In the genomic region with DNA sequence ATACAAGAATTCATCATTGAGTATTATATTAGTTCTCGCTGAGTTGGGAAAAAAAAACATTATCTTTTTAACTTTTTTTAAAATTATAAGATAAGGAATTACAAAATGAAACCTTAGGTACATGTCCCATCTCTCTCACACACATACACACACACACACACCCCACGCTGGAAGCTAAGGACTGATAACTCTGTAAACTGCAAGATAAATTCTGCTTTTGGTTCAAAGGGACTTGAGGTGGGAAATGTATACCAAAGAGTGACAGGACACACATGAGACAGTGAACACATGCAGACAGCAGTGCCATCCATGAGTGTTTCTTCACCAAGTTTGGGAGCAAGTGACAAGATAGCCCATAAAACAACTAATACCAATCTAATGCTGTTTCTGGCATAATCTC, we compare ENCODE assay signal across 30 mouse cellular contexts.
A peak's percentile ranks its signal among the peaks of the same experiment; 100 is the strongest.
DNase-seq lines count a peak whose midpoint lies in the region; ATAC-seq and TF ChIP-seq lines count a peak whose summit lies in the region.
"Had no signal": no experiment of that assay in that cellular context is flagged by ENCODE, and none has a peak within 500 bp of the region (broad histone marks: within the 10 kb centered on the region; RNA-seq: fewer than 3 reads in every experiment).

No protein-coding gene starts in this region.

- H3K9me3 ChIP-seq in liver, embryonic 14.5 days (ENCODE audit: control insufficient read depth, low read length), result no peaks in the 10 kb centered on the region
- H3K9me3 ChIP-seq: embryonic facial prominence, embryonic 10.5 days; embryonic facial prominence, embryonic 15.5 days; forebrain, embryonic 13.5 days; limb, embryonic 12.5 days; neural tube, embryonic 12.5 days had no signal

- 10% methylated on average over 2 of the region's 2 CpGs for WGBS in liver, embryonic 14.5 days (ENCODE audit: insufficient replicate concordance)
- 94% methylated on average over 2 of the region's 2 CpGs for WGBS in kidney, adult 2 months

- H3K27me3 ChIP-seq in liver, embryonic 14.5 days (ENCODE audit: control insufficient read depth, insufficient read depth, low read length), result no peaks in the 10 kb centered on the region
- H3K27me3 ChIP-seq in kidney, adult 2 months (replicated peaks; ENCODE audit: control insufficient read depth, insufficient read depth, low read length), result no peaks in the 10 kb centered on the region
- H3K27me3 ChIP-seq: embryonic facial prominence, embryonic 15.5 days; forebrain, embryonic 13.5 days; limb, embryonic 12.5 days; neural tube, embryonic 12.5 days had no signal

- ATAC-seq in erythroid progenitor cell, adult 5-6 weeks (replicated peaks; ENCODE audit: low FRiP score, poor library complexity, severe bottlenecking), result peak; percentile 56; the same call in 1 of the 2 replicates
- ATAC-seq in liver, embryonic 14.5 days (ENCODE audit: insufficient read depth), result peak; percentile 70
- ATAC-seq in megakaryocyte-erythroid progenitor cell, adult 5-6 weeks (replicated peaks; ENCODE audit: low FRiP score, low TSS enrichment, poor library complexity, severe bottlenecking), result 0 out of 2 replicates have a peak, but pooled peaks have one; percentile 34
- ATAC-seq: activated CD4-positive, CD25-positive, alpha-beta regulatory T cell, adult 4 months; forebrain, embryonic 13.5 days; hindbrain, embryonic 16.5 days; midbrain, embryonic 16.5 days had no signal

- H3K9ac ChIP-seq in liver, embryonic 14.5 days (replicated peaks), result no peak overlapping the region
- H3K9ac ChIP-seq: embryonic facial prominence, embryonic 15.5 days; forebrain, embryonic 13.5 days; limb, embryonic 12.5 days; neural tube, embryonic 12.5 days had no signal

- TF ChIP-seq POLR2A in kidney, adult 2 months (IDR thresholded peaks at IDR 0.05; ENCODE audit: low read depth, low read length), result no peak

- TF ChIP-seq EP300 in liver, embryonic 14.5 days (IDR thresholded peaks at IDR 0.05; ENCODE audit: low read depth), result peak; percentile 79

- no peak overlapping the region for H3K4me3 ChIP-seq in liver, embryonic 14.5 days (ENCODE audit: insufficient read depth in 1 of 2, low read depth in 2 of 2, low read length in 2 of 2)
- no peak overlapping the region for H3K4me3 ChIP-seq in kidney, adult 2 months (ENCODE audit: insufficient read depth, low read depth, low read length)
- H3K4me3 ChIP-seq: embryonic facial prominence, embryonic 10.5 days; embryonic facial prominence, embryonic 15.5 days; forebrain, embryonic 13.5 days; limb, embryonic 12.5 days; myocyte; neural tube, embryonic 12.5 days had no signal

- peaks cover 15 to 17% of the 10 kb centered on the region in 2 experiments for H3K4me1 ChIP-seq in liver, embryonic 14.5 days (replicated peaks; ENCODE audit: control insufficient read depth in 2 of 2, insufficient read depth in 2 of 2, low read length in 1 of 2)
- H3K4me1 ChIP-seq in kidney, adult 2 months (ENCODE audit: control insufficient read depth, insufficient read depth, low read length), result no peaks in the 10 kb centered on the region
- H3K4me1 ChIP-seq: embryonic facial prominence, embryonic 10.5 days; embryonic facial prominence, embryonic 15.5 days; forebrain, embryonic 13.5 days; limb, embryonic 12.5 days; neural tube, embryonic 12.5 days had no signal

- TF ChIP-seq CTCF in liver, embryonic 14.5 days (IDR thresholded peaks at IDR 0.05; ENCODE audit: low read depth), result no peak
- no peak for TF ChIP-seq CTCF in kidney, adult 2 months (conservative IDR thresholded peaks at IDR 0.05; ENCODE audit: insufficient read depth, insufficient read length, low read depth, low read length)

- DNase-seq in c-Kit-positive CD71-positive TER-119-negative erythroid progenitor cells, embryonic 14.5 days (ENCODE audit: low read depth), result peak; percentile 49
- peak; percentile 37 to 46 (median 40) for DNase-seq in liver, embryonic 14.5 days (ENCODE audit: low read depth in 3 of 3, low spot score in 3 of 3)
- no peak for DNase-seq in gastrocnemius, postnatal 10 days
- no peak for DNase-seq in kidney, adult 2 months
- DNase-seq: adrenal gland, adult 2 months; adrenal gland, postnatal 36 days; B cell, adult 2 months; cerebellum, adult 8-10 months; cerebellum, postnatal 25 days; gastrocnemius, postnatal 14 days; kidney, adult 18-20 months; kidney, postnatal 4 days; lung, adult 18-20 months; lung, postnatal 10 days; right cerebral cortex, postnatal 4 days; thymus, adult 18-20 months; thymus, postnatal 25 days had no signal

- H3K27ac ChIP-seq in liver, embryonic 14.5 days, result peak overlapping the region; percentile 67
- H3K27ac ChIP-seq in kidney, adult 2 months (ENCODE audit: insufficient read depth, low read depth, low read length), result no peak overlapping the region
- H3K27ac ChIP-seq: embryonic facial prominence, embryonic 10.5 days; embryonic facial prominence, embryonic 15.5 days; forebrain, embryonic 13.5 days; limb, embryonic 12.5 days; neural tube, embryonic 12.5 days; stomach, postnatal 0 days had no signal

- H3K36me3 ChIP-seq in liver, embryonic 14.5 days (replicated peaks; ENCODE audit: control insufficient read depth, insufficient read depth, low read depth), result no peaks in the 10 kb centered on the region
- no peaks in the 10 kb centered on the region for H3K36me3 ChIP-seq in kidney, adult 2 months (ENCODE audit: control insufficient read depth, insufficient read depth, low read length)
- H3K36me3 ChIP-seq: embryonic facial prominence, embryonic 10.5 days; embryonic facial prominence, embryonic 15.5 days; limb, embryonic 12.5 days; neural tube, embryonic 12.5 days had no signal

- H3K4me2 ChIP-seq in liver, embryonic 14.5 days (ENCODE audit: low read depth), result peak overlapping the region; percentile 35; the same call in 1 of the 2 replicates
- H3K4me2 ChIP-seq: embryonic facial prominence, embryonic 15.5 days; forebrain, embryonic 13.5 days; limb, embryonic 12.5 days; midbrain, embryonic 11.5 days; neural tube, embryonic 12.5 days had no signal

Comparison
In these comparisons a context has a peak if more than half of its experiments do, and no peak if none do; other contexts are left out.
1. DNase-seq: peak in c-Kit-positive CD71-positive TER-119-negative erythroid progenitor cells, embryonic 14.5 days (single experiment) and liver, embryonic 14.5 days (3 of 3); none in gastrocnemius, postnatal 10 days (single experiment) and kidney, adult 2 months (single experiment).
2. Peak in every context shown above with its lines, with median percentiles within 50 percentile points of each other: ATAC-seq.